Mouse (Mus musculus) neural tube, embryonic 11.5 days (tissue): ENCODE measurements around the gene Kcnh6. TPM values are rescaled to one million over a fixed set of nuclear protein-coding genes. Genes with fewer than 3 reads are reported as not detected.

Experiments
- ATAC-seq: fragments of 200-750 bp; cut with Nextera tagmentation; 2 replicates; pipeline ENCODE4 v1.8.0; 2017; ENCODE audit warnings: moderate number of reproducible peaks, mild to moderate bottlenecking, moderate TSS enrichment, moderate library complexity; ENCODE audit not compliant: insufficient read depth, low FRiP score, low TSS enrichment
- DNase-seq: peaks from one replicate; pipeline ENCODE4 v3.0.0-alpha.2; 2015; ENCODE audit warnings: low spot score
- H3K27ac ChIP-seq: fragments of 300-500 bp; sonication (generic); 2 replicates; pipeline ENCODE4 v1.5.1; 2014; ENCODE audit warnings: low read depth, mild to moderate bottlenecking, low read length
- H3K27me3 ChIP-seq: fragments of 300-500 bp; sonication (generic); 2 replicates; pipeline ENCODE4 v1.6.1; 2014; ENCODE audit warnings: mild to moderate bottlenecking, low read length, mixed read lengths; ENCODE audit not compliant: control insufficient read depth, insufficient read depth
- H3K36me3 ChIP-seq: fragments of 300-500 bp; sonication (generic); 2 replicates; pipeline ENCODE4 v1.6.1; 2014; ENCODE audit warnings: mild to moderate bottlenecking, low read length, moderate library complexity, mixed read lengths; ENCODE audit not compliant: control insufficient read depth, insufficient read depth
- H3K4me1 ChIP-seq: fragments of 300-500 bp; sonication (generic); 2 replicates; pipeline ENCODE4 v1.6.1; 2014; ENCODE audit warnings: low read length, mixed read lengths; ENCODE audit not compliant: control insufficient read depth, insufficient read depth
- H3K4me2 ChIP-seq: fragments of 300-500 bp; sonication (generic); 2 replicates; pipeline ENCODE4 v1.6.1; 2014; ENCODE audit warnings: low read depth, mild to moderate bottlenecking, moderate library complexity
- H3K4me3 ChIP-seq: fragments of 300-500 bp; sonication (generic); 2 replicates; pipeline ENCODE4 v1.5.1; 2014; ENCODE audit warnings: low read depth, low read length
- H3K9ac ChIP-seq: fragments of 300-500 bp; sonication (generic); 2 replicates; pipeline ENCODE4 v1.6.1; 2014; ENCODE audit warnings: mild to moderate bottlenecking, low read length
- H3K9me3 ChIP-seq: fragments of 300-500 bp; sonication (generic); 2 replicates; pipeline ENCODE4 v1.6.1; 2016; ENCODE audit warnings: low read length; ENCODE audit not compliant: control insufficient read depth
- WGBS: fragments of 180-500 bp; shearing (Covaris S2); extraction: QIAGEN DNeasy Blood & Tissue Kit; methylation state at CpG from one replicate; pipeline ENCODE4 v1.1.7; 2014; 5-methylcytosine and 5-hydroxymethylcytosine counted together
- polyA plus RNA-seq: library from polyadenylated mRNA; unstranded; fragments of >200 nt; fragmentation: Nextera tagmentation; extraction: Ambion mirVana; gene quantifications from 2 replicates; pipeline ENCODE4 v1.2.1, GENCODE M21; 2014

Gene Kcnh6
- 0.58 and 0.65 TPM in 2 replicates for polyA plus RNA-seq

DNA sequence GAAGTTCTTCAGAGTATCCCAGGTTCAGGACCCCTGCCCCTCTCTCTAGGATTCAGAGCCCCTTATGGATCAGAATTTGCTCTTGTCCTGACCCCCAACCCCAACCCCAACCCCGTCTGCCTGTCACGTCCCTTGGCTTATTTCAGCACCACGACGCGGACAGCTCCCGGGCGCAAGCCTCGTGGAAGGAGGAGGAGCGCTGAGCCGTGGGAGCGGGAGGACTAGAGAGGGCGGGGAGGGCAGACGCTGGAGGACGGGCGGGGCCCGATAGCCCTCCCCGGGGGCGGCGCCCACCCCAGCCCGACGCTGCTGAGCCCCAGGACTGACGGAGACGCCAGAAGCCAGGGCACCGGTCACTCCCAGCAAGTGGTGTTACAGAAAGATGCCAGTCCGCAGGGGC lies at the start of gene Kcnh6:
Kcnh6 (plus strand) TSS at position 304 of the 400 bp plus-strand sequence.
- DNase-seq = peak; percentile 75
- no peak within 1 kb of the TSS for H3K9ac ChIP-seq
- no peak within 1 kb of the TSS for H3K4me3 ChIP-seq
- no peak within 1 kb of the TSS for H3K27ac ChIP-seq
- H3K4me2 ChIP-seq = peak within 1 kb of the TSS; percentile 27
- no peaks in the 10 kb centered on the region for H3K36me3 ChIP-seq
- H3K9me3 ChIP-seq = no peaks in the 10 kb centered on the region
- 0 out of 2 replicates have a peak, but pooled peaks cover 3% of the 10 kb centered on the region for H3K27me3 ChIP-seq
- no peaks in the 10 kb centered on the region; the same call in 1 of the 2 replicates for H3K4me1 ChIP-seq
- ATAC-seq = no peak
- under 1% methylated on average over 24 of the region's 25 CpGs for WGBS

DNA sequence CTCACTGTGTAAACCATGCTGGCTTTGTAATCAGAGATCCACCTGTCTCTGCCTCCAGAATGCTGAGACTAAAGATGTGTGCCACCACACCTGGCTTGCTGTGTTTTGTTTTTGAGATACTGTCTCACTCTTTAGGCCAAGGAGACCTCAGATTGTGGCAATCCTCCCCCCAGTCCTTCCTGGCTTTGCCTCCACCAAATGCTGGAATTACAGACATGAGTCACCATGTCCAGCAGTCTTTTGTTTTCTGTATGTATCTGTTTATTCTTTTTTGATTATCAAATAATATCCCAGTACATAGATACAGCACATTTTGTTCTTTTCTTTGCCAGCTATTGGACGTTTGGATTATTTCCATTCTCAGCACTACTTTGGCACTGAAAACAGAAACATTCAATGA lies 49.4 kb upstream of the Kcnh6 start:
- H3K4me1 ChIP-seq = no peaks in the 10 kb centered on the region
- WGBS = 71% methylated on average over 1 of the region's 1 CpGs
- H3K27me3 ChIP-seq = no peaks in the 10 kb centered on the region
- no peaks in the 10 kb centered on the region for H3K9me3 ChIP-seq
- H3K36me3 ChIP-seq = no peaks in the 10 kb centered on the region
- H3K4me3 ChIP-seq = no peak overlapping the region
- no peak for ATAC-seq
- no peak overlapping the region for H3K27ac ChIP-seq
- no peak overlapping the region for H3K9ac ChIP-seq
- H3K4me2 ChIP-seq = no peak overlapping the region
- no peak for DNase-seq

DNA sequence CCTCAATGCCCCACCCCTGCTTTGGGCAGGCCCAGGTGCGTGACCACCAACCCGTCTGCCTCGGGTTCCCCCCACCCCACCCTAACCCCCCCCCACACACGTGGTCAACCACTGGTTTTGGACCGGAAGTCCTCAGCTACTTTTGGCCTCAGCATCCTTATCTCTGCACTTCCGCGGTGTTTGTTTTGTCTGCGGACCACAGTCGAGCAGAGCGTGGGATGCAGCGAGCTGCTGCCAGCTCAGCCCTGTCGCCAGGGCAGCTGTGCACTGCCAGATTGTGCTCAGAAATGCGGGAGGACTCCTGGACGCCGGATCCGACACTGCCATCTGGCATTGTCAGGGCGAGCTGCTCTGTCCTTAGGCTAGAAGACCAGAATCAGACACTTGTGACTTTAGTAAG lies 48.6 kb upstream of the Kcnh6 start:
- no peaks in the 10 kb centered on the region for H3K9me3 ChIP-seq
- no peak overlapping the region for H3K27ac ChIP-seq
- DNase-seq = no peak
- H3K4me2 ChIP-seq = no peak overlapping the region
- H3K36me3 ChIP-seq = no peaks in the 10 kb centered on the region
- WGBS = 62% methylated on average over 17 of the region's 17 CpGs
- no peak overlapping the region for H3K9ac ChIP-seq
- no peaks in the 10 kb centered on the region for H3K27me3 ChIP-seq
- ATAC-seq = no peak
- H3K4me3 ChIP-seq = no peak overlapping the region
- H3K4me1 ChIP-seq = no peaks in the 10 kb centered on the region

DNA sequence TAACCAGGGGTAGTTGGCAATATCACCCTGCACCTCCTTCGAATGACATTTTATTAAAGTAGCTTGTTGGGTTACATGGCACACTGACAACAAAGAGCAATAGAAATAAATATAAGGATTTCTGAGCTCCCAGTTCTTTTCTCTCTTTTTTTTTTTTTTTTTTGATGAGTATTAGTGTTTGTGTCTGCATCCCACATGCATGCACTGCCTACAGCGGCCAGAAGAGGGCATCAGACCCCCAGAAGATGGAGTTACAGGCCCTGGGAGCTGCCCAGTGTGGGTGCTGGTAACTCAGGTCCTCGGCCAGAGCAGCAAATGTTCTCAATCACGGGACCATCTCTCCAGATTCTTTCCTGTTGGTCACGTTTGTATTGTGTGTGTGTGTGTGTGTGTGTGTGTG lies 43.2 kb upstream of the Kcnh6 start:
- Histone ChIP-seq H3K27ac (no peak overlapping the region), H3K4me3 (no peak overlapping the region), H3K36me3 (no peaks in the 10 kb centered on the region), H3K27me3 (peaks cover 27% of the 10 kb centered on the region), H3K9ac (no peak overlapping the region), H3K4me2 (no peak overlapping the region), H3K9me3 (no peaks in the 10 kb centered on the region), H3K4me1 (0 out of 2 replicates have a peak, but pooled peaks cover 2% of the 10 kb centered on the region)
- ATAC-seq (no peak), DNase-seq (no peak)
- 63% methylated on average over 5 of the region's 5 CpGs for WGBS

DNA sequence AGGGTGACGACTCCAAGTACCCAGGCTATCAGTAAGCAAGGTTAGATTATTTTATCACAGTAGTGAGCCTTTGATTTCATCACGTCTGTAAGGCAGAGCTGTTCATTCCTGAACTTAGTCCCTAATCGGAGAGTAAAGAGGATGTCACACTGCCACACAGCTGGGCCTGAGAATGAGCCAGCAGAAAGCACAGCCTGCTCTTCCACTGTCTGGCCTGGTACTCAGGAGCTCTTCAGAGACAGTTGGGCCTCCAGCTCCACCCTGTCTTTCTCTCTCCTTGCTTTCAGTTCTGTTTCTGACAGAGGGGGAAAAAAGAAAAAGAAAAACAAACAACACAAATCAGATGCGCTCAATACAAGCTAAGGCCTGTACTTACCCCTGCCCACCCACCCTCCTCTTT lies 41.6 kb upstream of the Kcnh6 start:
- H3K27me3 ChIP-seq = peaks cover 28% of the 10 kb centered on the region
- 67% methylated on average over 4 of the region's 4 CpGs for WGBS
- no peak for ATAC-seq

DNA sequence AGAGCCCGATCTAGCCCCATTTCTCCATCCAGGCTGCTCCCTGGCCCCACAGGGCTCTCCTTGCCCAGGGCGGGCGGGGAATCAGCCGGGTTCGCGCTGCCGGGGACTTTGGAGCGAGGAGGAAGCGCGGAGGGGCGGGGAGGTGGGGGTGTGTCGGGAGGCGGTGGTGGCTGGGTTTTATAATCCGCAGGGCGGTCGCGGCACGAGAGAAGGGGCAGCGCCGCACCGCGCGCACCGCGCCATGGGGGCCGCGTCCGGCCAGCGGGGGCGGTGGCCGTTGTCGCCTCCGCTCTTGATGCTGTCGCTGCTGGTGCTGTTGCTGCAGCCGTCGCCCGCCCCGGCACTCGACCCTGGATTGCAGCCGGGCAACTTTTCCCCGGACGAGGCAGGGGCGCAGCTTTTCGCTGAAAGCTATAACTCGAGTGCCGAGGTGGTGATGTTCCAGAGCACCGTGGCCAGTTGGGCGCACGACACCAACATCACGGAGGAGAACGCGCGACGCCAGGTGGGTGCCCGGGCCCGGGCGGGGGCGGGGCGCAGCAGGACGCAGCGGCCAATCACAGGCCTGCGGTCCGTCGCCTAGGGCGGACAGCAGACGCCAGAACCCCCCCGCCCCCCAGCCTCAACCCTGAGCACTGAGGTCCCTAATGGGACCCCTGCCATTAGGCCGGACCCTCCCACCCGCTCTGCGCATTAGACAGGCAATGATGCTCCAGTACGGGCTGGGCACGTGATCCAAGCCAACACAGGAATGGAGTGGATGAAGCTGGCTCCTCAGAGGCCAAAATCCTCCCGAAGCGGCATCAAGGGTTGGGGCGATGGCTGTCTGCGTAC lies 40.0 kb upstream of the Kcnh6 start, which contains the start of gene Ace:
Ace (plus strand) TSS at position 205 of the 834 bp plus-strand sequence.
- Histone ChIP-seq H3K4me1 (0 out of 2 replicates have a peak, but pooled peaks cover 2% of the 10 kb centered on the region), H3K36me3 (no peaks in the 10 kb centered on the region), H3K27me3 (peaks cover 28% of the 10 kb centered on the region), H3K4me3 (peak within 1 kb of the TSS; percentile 51), H3K27ac (no peak within 1 kb of the TSS), H3K9me3 (no peaks in the 10 kb centered on the region), H3K9ac (peak within 1 kb of the TSS; percentile 30), H3K4me2 (peak within 1 kb of the TSS; percentile 97)
- DNase-seq (peak; percentile 67), ATAC-seq (peak; percentile 58)
- WGBS = under 1% methylated on average over 56 of the region's 76 CpGs

More for the DNA sequence above, 41.6 kb upstream of the Kcnh6 start:
- H3K9ac ChIP-seq = no peak overlapping the region
- H3K4me3 ChIP-seq = no peak overlapping the region
- no peak overlapping the region for H3K27ac ChIP-seq
- no peak overlapping the region for H3K4me2 ChIP-seq
- no peaks in the 10 kb centered on the region for H3K9me3 ChIP-seq
- DNase-seq = no peak
- H3K36me3 ChIP-seq = no peaks in the 10 kb centered on the region
- 0 out of 2 replicates have a peak, but pooled peaks cover 2% of the 10 kb centered on the region for H3K4me1 ChIP-seq

DNA sequence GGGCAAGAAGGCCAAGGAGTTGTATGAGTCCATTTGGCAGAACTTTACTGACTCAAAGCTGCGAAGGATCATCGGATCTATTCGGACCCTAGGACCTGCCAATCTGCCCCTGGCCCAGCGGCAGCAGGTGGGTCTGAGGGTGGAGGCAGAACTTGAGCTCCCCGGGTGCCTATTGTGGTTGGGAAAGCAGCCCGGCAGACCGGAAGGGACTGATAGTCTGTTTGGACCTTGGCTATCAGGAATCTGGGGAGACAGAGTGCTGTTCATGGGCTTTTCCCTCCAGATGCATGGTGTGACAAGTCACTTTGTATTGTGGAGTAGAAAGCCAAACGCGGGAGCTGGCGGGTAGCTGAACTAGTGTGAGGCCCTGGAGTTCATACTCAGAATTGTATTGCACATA lies 39.0 kb upstream of the Kcnh6 start:
- Histone ChIP-seq H3K27ac (no peak overlapping the region), H3K9me3 (no peaks in the 10 kb centered on the region), H3K4me2 (no peak overlapping the region), H3K27me3 (peaks cover 28% of the 10 kb centered on the region), H3K9ac (no peak overlapping the region), H3K36me3 (no peaks in the 10 kb centered on the region), H3K4me3 (no peak overlapping the region), H3K4me1 (0 out of 2 replicates have a peak, but pooled peaks cover 2% of the 10 kb centered on the region)
- 45% methylated on average over 10 of the region's 10 CpGs for WGBS
- ATAC-seq (no peak), DNase-seq (no peak)

DNA sequence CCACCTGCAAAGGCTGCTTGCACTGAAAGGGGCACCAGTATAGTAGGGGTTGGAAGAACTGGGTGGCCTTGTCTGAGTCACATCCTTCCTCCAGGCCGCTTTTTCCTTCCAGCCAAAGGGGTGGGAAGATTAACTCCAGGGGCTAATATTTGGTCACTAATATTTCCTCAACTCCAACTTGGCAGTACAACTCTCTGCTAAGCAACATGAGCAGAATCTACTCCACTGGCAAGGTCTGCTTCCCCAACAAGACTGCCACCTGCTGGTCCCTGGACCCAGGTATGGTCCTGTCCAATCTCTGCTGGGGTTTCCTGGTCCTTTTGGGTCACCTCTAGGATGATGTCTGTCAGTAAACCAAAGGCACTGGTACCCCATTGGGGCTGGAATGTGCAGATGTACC lies 38.4 kb upstream of the Kcnh6 start:
- H3K27me3 ChIP-seq = peaks cover 28% of the 10 kb centered on the region
- H3K4me1 ChIP-seq = 0 out of 2 replicates have a peak, but pooled peaks cover 2% of the 10 kb centered on the region
- no peaks in the 10 kb centered on the region for H3K9me3 ChIP-seq
- no peak overlapping the region for H3K27ac ChIP-seq
- H3K4me2 ChIP-seq = no peak overlapping the region
- no peak overlapping the region for H3K9ac ChIP-seq
- H3K4me3 ChIP-seq = no peak overlapping the region
- no peaks in the 10 kb centered on the region for H3K36me3 ChIP-seq
- 71% methylated on average over 1 of the region's 1 CpGs for WGBS
- ATAC-seq = no peak
- DNase-seq = no peak

DNA sequence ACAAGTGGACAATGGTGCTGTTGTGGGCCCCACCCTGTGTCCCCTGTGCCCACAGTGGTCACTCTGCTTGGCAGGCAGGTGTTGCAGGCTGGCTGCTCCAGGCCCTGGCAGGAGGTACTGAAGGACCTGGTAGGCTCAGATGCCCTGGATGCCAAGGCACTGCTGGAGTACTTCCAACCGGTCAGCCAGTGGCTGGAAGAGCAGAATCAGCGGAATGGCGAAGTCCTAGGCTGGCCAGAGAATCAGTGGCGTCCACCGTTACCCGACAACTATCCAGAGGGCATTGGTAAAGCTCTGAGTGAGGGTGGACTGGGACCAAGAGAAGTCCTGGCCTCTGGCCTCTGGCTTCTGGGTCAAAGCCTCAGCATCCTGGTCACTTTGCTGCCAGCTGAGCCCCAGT lies 33.3 kb upstream of the Kcnh6 start:
- H3K4me1 ChIP-seq = no peaks in the 10 kb centered on the region
- ATAC-seq = no peak

More for the DNA sequence above, 33.3 kb upstream of the Kcnh6 start:
- Histone ChIP-seq H3K27ac (no peak overlapping the region), H3K9ac (no peak overlapping the region), H3K9me3 (no peaks in the 10 kb centered on the region), H3K4me2 (no peak overlapping the region), H3K27me3 (peaks cover 2% of the 10 kb centered on the region; the same call in 1 of the 2 replicates), H3K4me3 (no peak overlapping the region), H3K36me3 (no peaks in the 10 kb centered on the region)
- 87% methylated on average over 6 of the region's 6 CpGs for WGBS
- DNase-seq = no peak
